Mouse (Mus musculus): ENCODE results near the gene Pfkfb4. TPM values are rescaled to one million over a fixed set of nuclear protein-coding genes. Genes with fewer than 3 reads are reported as not detected.

Pfkfb4 gene
- total RNA-seq, 2 experiments from 2014 or later = 10.9 to 11.8 TPM

DNA sequence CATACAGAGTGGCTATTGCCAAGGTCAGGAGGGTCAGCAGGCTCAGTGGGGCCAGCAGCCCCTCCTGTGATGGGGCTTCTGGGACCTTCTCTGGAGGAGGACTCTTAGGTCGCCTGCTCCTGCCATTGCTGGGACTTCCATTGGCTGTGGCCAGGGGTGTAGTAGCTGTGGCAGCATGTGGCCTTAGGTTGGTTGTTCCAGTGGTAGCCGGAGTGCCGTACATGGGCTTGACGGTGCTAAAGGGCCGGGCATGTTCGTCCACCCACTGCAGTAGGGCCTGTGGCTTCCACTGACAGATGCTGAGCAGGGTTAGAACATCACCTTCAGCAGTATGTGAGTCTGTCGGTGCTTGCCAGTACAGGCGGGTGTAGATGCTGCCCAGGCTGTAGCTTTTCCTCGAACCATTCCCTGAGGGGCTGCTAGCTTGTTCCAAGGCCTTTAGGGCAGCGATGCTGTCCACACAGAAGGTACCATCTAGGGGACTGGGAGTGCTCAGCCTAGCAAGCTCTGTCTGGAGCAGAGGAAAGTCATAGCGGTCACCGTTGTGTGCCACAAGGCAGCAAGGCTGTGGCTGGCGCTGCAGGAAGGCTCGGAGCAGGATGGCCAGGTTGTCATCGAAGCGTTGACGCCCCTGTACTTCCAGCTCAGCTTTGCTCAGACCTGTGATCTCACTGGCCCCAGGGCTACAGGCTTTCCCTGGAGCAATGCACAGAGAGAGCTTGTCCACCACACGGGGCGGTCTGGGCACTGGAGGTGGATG lies 66.6 kb downstream of the Pfkfb4 start:
- peak overlapping the region; percentile 90 for H3K27ac ChIP-seq
- peak overlapping the region; percentile 57; the same call in 1 of the 2 replicates for H3K4me3 ChIP-seq
- DNase-seq (ENCODE audit: low spot score in 2 of 2) = no peak
- no peak for TF ChIP-seq CTCF (conservative IDR thresholded peaks at IDR 0.05)

- DNase-seq (ENCODE audit: low spot score in 2 of 2) = peak; percentile 89 to 90
- Histone ChIP-seq H3K4me3 (peak within 1 kb of the TSS; percentile 57), H3K27ac (peak within 1 kb of the TSS; percentile 90)
- peak; percentile 97 for TF ChIP-seq CTCF (conservative IDR thresholded peaks at IDR 0.05)
Measured at GRCm38 (mm10) chr9:109059136-109059903, 67.7 kb downstream of the Pfkfb4 start, which contains the start of gene Trex1. Gene Trex1 (minus strand): TSS chr9:109059734.

GRCm38 (mm10) chr9:109060184-109060897 lies 68.8 kb downstream of the Pfkfb4 start:
- TF ChIP-seq CTCF (conservative IDR thresholded peaks at IDR 0.05) = no peak
- H3K27ac ChIP-seq = peak overlapping the region; percentile 90

DNA sequence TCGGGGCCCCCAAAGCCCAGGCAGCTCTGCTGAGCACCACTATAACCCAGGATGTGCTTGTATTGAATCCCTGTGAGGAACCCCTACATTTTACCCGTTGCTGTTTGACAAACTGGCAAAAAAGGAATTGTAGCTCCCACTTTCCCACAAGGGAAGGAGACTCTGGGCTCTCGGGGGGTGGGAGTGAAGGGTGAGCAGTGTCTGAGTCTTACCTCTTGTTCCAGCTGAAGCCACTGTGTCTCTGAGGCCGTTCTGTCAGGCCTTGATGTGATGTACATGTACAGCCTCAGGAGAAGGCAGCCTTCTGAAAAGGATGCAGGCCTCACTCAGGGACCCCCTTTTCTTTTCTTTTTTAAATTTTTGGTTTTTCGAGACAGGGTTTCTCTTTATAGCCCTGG lies 69.3 kb downstream of the Pfkfb4 start:
- no peak for TF ChIP-seq CTCF (conservative IDR thresholded peaks at IDR 0.05)
- no peak for DNase-seq (ENCODE audit: low spot score in 2 of 2)
- H3K27ac ChIP-seq = no peak overlapping the region
- H3K4me3 ChIP-seq = no peak overlapping the region

More at GRCm38 (mm10) chr9:109060184-109060897, 68.8 kb downstream of the Pfkfb4 start:
- H3K4me3 ChIP-seq = no peak overlapping the region
- DNase-seq (ENCODE audit: low spot score in 2 of 2) = no peak

GRCm38 (mm10) chr9:109068095-109068735 lies 76.6 kb downstream of the Pfkfb4 start:
- no peak overlapping the region for H3K4me3 ChIP-seq

DNA sequence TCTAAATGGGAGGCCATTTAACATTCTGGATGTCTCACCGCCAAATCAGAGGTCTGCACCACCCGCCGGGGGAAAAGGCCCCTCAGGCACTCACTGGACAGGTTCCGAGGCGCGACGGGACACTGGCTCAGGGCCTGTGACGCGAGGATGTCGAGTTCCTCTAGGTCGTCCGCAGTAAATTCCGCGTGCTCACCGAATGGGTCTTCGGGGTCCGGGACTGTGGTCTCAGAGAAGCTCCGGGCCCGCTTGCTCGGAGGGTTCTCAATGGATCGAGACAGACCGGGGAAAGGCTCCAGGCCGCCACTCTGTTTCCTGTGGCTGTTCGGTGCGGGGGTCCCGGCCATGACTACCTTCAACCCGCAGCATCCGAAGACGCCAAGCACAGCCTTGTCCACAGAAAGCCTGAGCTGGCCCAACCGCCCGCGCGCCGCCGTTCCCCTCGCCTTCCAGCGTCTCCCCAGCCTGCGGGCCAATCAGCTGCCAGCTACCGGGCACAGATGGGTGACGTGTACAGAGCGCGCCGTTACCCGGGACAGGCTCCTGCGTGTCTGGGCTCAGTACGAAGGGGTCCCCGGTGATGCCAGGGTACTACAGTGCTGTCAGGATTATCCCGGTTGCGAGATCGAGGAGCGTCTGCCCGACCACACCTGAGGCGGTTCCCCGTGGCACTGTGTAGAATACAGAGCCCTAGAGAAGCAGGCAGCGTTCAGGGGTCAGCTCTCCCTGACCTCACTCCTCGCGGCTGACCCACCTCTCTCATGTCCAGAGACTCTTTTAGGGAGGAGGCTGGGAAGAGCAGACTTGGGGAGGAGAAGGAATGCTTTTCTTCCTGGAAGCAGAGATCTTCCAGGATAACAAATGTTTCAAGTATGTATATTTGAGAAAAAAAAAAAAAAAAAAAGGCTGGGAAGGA lies 82.3 kb downstream of the Pfkfb4 start, which contains the start of gene Atrip:
Gene Atrip (minus strand): TSS at position 464 of the 913 bp plus-strand sequence.
- Histone ChIP-seq H3K27ac (peak within 1 kb of the TSS; percentile 94), H3K4me3 (peak within 1 kb of the TSS; percentile 82)
- 0 out of 2 replicates have a peak, but pooled peaks have one; percentile 9 for TF ChIP-seq CTCF (conservative IDR thresholded peaks at IDR 0.05)
- DNase-seq (ENCODE audit: low spot score in 2 of 2) = peak; percentile 95

More at GRCm38 (mm10) chr9:109068095-109068735, 76.6 kb downstream of the Pfkfb4 start:
- DNase-seq (ENCODE audit: low spot score in 2 of 2) = no peak
- TF ChIP-seq CTCF (conservative IDR thresholded peaks at IDR 0.05) = peak; percentile 59
- no peak overlapping the region for H3K27ac ChIP-seq

DNA sequence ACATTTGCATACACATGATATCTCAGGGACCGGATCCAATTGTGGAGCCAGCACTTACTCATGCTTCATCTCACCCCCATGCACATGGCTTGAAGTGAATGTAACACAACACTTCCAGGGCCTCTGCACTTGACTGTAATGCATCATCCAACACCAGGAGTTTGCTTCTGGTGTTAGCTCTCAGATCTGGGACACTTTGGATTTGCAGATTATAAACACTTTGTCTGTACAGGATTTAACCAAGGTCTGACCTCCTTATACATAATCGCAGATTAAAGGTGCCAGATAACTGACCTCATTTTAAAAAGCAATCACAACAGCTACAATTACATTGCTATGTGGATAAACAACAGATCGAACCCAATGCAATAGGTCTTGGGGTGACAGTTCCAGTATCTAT lies 88.9 kb downstream of the Pfkfb4 start:
- H3K27ac ChIP-seq = no peak overlapping the region
- no peak for TF ChIP-seq CTCF (conservative IDR thresholded peaks at IDR 0.05)

GRCm38 (mm10) chr9:109081749-109082123 lies 90.2 kb downstream of the Pfkfb4 start:
- peak overlapping the region; percentile 89 for H3K27ac ChIP-seq
- TF ChIP-seq CTCF (conservative IDR thresholded peaks at IDR 0.05) = no peak

More for the DNA sequence above, 88.9 kb downstream of the Pfkfb4 start:
- DNase-seq (ENCODE audit: low spot score in 2 of 2) = no peak
- H3K4me3 ChIP-seq = no peak overlapping the region

More at GRCm38 (mm10) chr9:109081749-109082123, 90.2 kb downstream of the Pfkfb4 start:
- H3K4me3 ChIP-seq = peak overlapping the region; percentile 88
- no peak for DNase-seq (ENCODE audit: low spot score in 2 of 2)

Small RNA genes within 50 kb of the gene (microRNA-seq; reads per million reads assigned to microRNA genes)
- gene Mir711 = 0 reads per million in 2 experiments

Other genes starting within 250 kb of the Pfkfb4 start
- gene Ip6k2, start 208.0 kb upstream of the Pfkfb4 start, total RNA-seq (2021) = 100 to 1,000 TPM; 249 to 251 TPM
- 10 to 100 TPM; 68.8 to 71.3 TPM for gene Nckipsd, start 183.4 kb upstream of the Pfkfb4 start, total RNA-seq (2021)
- gene Celsr3, start 165.5 kb upstream of the Pfkfb4 start, total RNA-seq (2021) = 10 to 100 TPM; 66.4 to 79.6 TPM
- 10 to 100 TPM; 16.6 to 22.3 TPM for gene Slc26a6, start 138.5 kb upstream of the Pfkfb4 start, total RNA-seq (2021)
- under 1 TPM; 0.52 to 0.67 TPM for gene Tmem89, start 77.2 kb upstream of the Pfkfb4 start, total RNA-seq (2021)
- gene Uqcrc1, start 55.1 kb upstream of the Pfkfb4 start, total RNA-seq (2021) = 100 to 1,000 TPM; 337 to 364 TPM
- 1 to 10 TPM; 3.8 to 4.6 TPM for gene Col7a1, start 38.2 kb upstream of the Pfkfb4 start, total RNA-seq (2021)
- gene Ucn2, start 5.8 kb upstream of the Pfkfb4 start, total RNA-seq (2021) = not detected
- gene Shisa5, start 46.8 kb downstream of the Pfkfb4 start, total RNA-seq (2021) = 10 to 100 TPM; 56.5 to 58.4 TPM
- gene Trex1, start 68.0 kb downstream of the Pfkfb4 start, total RNA-seq (2021) = 10 to 100 TPM; 12.9 to 15.4 TPM
- 10 to 100 TPM; 25.0 to 31.9 TPM for gene Atrip, start 82.3 kb downstream of the Pfkfb4 start, total RNA-seq (2021)
- gene Ccdc51, start 90.7 kb downstream of the Pfkfb4 start, total RNA-seq (2021) = 1 to 10 TPM; 7.6 to 8.1 TPM
- 100 to 1,000 TPM; 295 to 309 TPM for gene Tma7, start 90.8 kb downstream of the Pfkfb4 start, total RNA-seq (2021)
- gene Plxnb1, start 103.6 kb downstream of the Pfkfb4 start, total RNA-seq (2021) = 10 to 100 TPM; 84.4 to 92.7 TPM
- gene Fbxw21, start 170.3 kb downstream of the Pfkfb4 start, total RNA-seq (2021) = not detected
- not detected for gene Fbxw13, start 204.2 kb downstream of the Pfkfb4 start, total RNA-seq (2021)
- gene Fbxw20, start 243.0 kb downstream of the Pfkfb4 start, total RNA-seq (2021) = not detected